Mouse (Mus musculus) midbrain, postnatal 0 days (tissue): Measurements from ENCODE around the gene E2f6. TPM values are rescaled to one million over a fixed set of nuclear protein-coding genes. Genes with fewer than 3 reads are reported as not detected.

Experiments used
- ATAC-seq: fragments of 200-750 bp; cut with Nextera tagmentation; 2 replicates; pipeline ENCODE4 v1.8.0; 2017; ENCODE audit warnings: moderate number of reproducible peaks, mild to moderate bottlenecking, moderate TSS enrichment, moderate library complexity; ENCODE audit not compliant: low FRiP score
- DNase-seq: peaks from one replicate; pipeline ENCODE4 v3.0.0-alpha.2; 2015; ENCODE audit warnings: low spot score
- H3K27ac ChIP-seq: fragments of 300-500 bp; sonication (generic); 2 replicates; pipeline ENCODE4 v1.5.1; 2014; ENCODE audit warnings: low read depth, mild to moderate bottlenecking, low read length, mixed read lengths
- H3K27me3 ChIP-seq: fragments of 300-500 bp; sonication (generic); 2 replicates; pipeline ENCODE4 v1.6.1; 2014; ENCODE audit warnings: low read length, control low read depth, mixed read lengths; ENCODE audit not compliant: insufficient read depth
- H3K36me3 ChIP-seq: fragments of 300-500 bp; sonication (generic); 2 replicates; pipeline ENCODE4 v1.6.1; 2014; ENCODE audit warnings: low read length, control low read depth, mixed read lengths; ENCODE audit not compliant: insufficient read depth
- H3K4me1 ChIP-seq: fragments of 300-500 bp; sonication (generic); 2 replicates; pipeline ENCODE4 v1.6.1; 2014; ENCODE audit warnings: mild to moderate bottlenecking, control low read depth, antibody characterized with exemption, low read length, mixed read lengths; ENCODE audit not compliant: insufficient read depth
- H3K4me2 ChIP-seq: fragments of 300-500 bp; sonication (generic); 2 replicates; pipeline ENCODE4 v1.6.1; 2014; ENCODE audit warnings: low read depth, mild to moderate bottlenecking, low read length, mixed read lengths; ENCODE audit not compliant: poor library complexity, severe bottlenecking
- H3K4me3 ChIP-seq: fragments of 300-500 bp; sonication (generic); 2 replicates; pipeline ENCODE4 v1.5.1; 2014; ENCODE audit warnings: low read depth, mild to moderate bottlenecking, low read length, moderate library complexity
- H3K9ac ChIP-seq: fragments of 300-500 bp; sonication (generic); replicated peaks from 2 replicates; pipeline ENCODE4 v1.6.1; 2014; ENCODE audit warnings: mild to moderate bottlenecking, low read length, moderate library complexity, mixed read lengths; ENCODE audit not compliant: poor library complexity, severe bottlenecking
- H3K9me3 ChIP-seq: fragments of 300-500 bp; sonication (generic); 2 replicates; pipeline ENCODE4 v1.6.1; 2016; ENCODE audit warnings: low read length, control low read depth
- CTCF ChIP-seq: IDR thresholded peaks from 2 replicates; pipeline ENCODE4 v1.5.1; 2016; ENCODE audit warnings: antibody characterized with exemption, mild to moderate bottlenecking
- WGBS: fragments of 180-500 bp; shearing (Covaris S2); extraction: QIAGEN DNeasy Blood & Tissue Kit; methylation state at CpG from one replicate; pipeline ENCODE4 v1.1.7; 2014; 5-methylcytosine and 5-hydroxymethylcytosine counted together
- polyA plus RNA-seq: library from polyadenylated mRNA; unstranded; fragments of >200 nt; fragmentation: Nextera tagmentation; extraction: Ambion mirVana; gene quantifications from 2 replicates; pipeline ENCODE4 v1.2.1, GENCODE M21; 2015
- total RNA-seq: library from RNA; depleted of rRNA; stranded (reverse); fragments of >200 nt; gene quantifications from 2 replicates; pipeline ENCODE4 v1.2.3, GENCODE M21; 2014

E2f6 gene
- total and polyA plus RNA-seq, 2 experiments from 2014 or later = 15.8 to 19.3 TPM

DNA sequence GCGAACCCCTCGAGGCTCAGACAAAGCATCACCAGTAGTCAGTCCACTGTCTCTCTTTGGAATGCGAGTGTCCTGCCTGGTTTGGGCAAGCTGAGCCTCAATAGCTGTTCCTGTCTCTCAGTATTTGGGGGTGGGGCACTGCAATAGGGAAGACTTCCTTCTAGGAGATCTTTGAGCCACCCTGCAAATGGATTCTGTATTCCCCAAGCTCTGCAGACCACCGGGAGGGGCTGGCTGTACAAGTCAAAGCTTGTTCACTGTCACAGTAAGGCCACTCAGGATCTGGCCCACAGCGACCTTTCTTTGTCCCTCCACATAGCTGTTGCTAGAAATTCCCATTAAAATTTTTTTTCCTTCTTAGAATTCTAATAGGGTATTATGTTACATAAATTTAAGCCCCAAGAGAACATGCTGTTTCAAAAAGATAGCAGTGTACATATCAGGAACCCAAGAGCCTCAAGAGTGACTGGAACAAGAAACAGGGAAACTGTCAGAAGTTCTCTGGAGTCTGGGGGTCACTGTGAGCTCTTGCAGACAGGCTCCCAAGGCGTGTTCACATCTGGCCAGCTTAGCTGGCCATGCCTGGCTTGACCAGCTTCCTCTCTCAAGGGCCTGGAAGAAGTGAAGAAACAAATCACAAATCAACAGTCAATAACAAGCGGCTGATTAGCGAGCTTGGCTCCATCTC lies 58.5 kb downstream of the E2f6 start:
- H3K9ac ChIP-seq = no peak overlapping the region
- no peaks in the 10 kb centered on the region for H3K36me3 ChIP-seq
- DNase-seq (no peak), ATAC-seq (no peak)
- WGBS = 85% methylated on average over 8 of the region's 8 CpGs
- no peak overlapping the region for H3K4me3 ChIP-seq
- no peaks in the 10 kb centered on the region for H3K9me3 ChIP-seq
- no peak overlapping the region for H3K27ac ChIP-seq
- no peak overlapping the region for H3K4me2 ChIP-seq
- H3K27me3 ChIP-seq = no peaks in the 10 kb centered on the region
- no peak for TF ChIP-seq CTCF
- H3K4me1 ChIP-seq = no peaks in the 10 kb centered on the region

DNA sequence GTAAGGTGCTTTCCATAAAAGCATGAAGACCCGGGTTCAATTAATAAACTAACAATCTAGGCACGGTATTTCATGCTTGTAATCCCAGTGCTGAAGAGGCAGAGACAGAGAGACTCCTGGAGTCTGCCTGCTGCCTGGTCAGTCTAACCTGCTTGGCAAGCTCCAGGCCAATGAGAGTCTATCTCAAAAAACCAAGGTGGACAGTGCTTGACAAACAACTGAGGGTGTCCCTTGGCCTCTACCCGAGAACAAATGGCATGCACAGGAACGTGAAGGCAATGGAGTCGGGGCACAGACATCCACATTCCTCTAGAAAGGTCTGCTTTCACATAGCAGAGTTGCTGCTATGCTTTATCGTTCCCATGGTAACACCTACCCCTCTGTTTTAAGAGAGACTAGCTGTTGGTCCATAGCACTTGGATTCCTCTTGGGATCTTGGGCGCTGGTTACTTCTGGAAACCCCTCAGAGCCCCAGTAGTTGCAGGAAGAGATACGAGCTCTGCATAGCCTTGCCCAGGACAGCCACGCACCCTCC lies 59.2 kb downstream of the E2f6 start:
- H3K9ac ChIP-seq = no peak overlapping the region
- DNase-seq = peak; percentile 13
- no peak overlapping the region for H3K4me3 ChIP-seq
- TF ChIP-seq CTCF = no peak
- no peaks in the 10 kb centered on the region for H3K4me1 ChIP-seq
- no peaks in the 10 kb centered on the region for H3K27me3 ChIP-seq
- ATAC-seq = no peak
- peak overlapping the region; percentile 27; the same call in 1 of the 2 replicates for H3K27ac ChIP-seq
- no peaks in the 10 kb centered on the region for H3K9me3 ChIP-seq
- no peak overlapping the region for H3K4me2 ChIP-seq
- H3K36me3 ChIP-seq = no peaks in the 10 kb centered on the region
- WGBS = 51% methylated on average over 9 of the region's 9 CpGs

DNA sequence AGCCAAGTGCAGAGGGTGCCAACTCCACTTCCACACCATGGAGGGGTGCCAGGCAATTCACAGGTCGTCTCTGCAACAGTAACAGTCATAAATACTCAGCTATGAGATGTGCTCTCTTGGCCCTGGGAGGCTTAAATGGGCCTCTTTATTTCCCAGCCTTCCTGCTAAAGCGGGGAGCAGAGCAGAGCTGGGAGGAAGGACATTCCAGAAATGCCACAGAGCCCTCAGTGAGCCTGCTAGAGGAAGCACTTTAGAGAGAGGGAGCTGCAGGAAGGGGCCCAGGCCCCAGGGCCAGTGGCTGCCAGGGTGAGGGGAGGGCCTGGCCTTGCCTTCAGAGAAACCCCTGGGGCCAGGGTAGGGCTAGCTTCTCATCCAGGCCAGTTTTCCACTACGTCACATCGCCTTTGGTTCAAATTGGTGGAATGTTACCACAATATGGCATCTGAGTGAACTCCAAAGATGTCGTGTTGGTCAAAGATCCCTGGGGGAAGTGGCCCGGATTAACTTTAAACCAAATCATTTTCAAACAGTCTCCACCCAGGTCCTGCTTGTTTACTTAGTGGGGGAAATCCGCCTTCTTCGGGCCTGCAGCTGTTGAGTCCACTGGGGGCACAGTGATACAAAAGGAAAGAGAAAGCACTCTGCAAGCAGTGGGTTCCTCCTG lies 59.8 kb downstream of the E2f6 start:
- no peak overlapping the region for H3K4me3 ChIP-seq
- H3K4me1 ChIP-seq = no peaks in the 10 kb centered on the region
- 48% methylated on average over 8 of the region's 8 CpGs for WGBS
- no peaks in the 10 kb centered on the region for H3K27me3 ChIP-seq
- H3K27ac ChIP-seq = peak overlapping the region; percentile 27; the same call in 1 of the 2 replicates
- DNase-seq = no peak
- H3K36me3 ChIP-seq = no peaks in the 10 kb centered on the region
- no peak overlapping the region for H3K9ac ChIP-seq
- TF ChIP-seq CTCF = no peak
- ATAC-seq = no peak
- no peak overlapping the region for H3K4me2 ChIP-seq
- H3K9me3 ChIP-seq = no peaks in the 10 kb centered on the region

DNA sequence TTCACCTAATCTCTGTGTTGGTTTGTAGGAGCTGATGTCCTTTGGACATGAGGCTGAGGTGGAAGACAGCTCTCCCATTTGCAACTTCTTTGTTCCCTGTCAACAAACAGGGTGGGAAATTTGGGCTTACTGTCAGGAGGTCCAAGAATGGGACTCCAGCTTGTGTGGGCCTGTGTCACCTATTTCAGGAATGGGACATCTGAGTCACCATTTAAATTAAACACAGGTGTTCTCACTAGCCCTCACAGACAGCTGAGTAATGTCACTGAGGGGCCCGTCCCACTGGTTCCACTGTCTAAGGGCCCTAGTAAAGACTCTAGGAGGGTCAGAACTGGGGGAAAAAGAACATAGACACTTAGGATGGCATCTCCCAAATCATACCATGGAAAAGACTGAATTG lies 61.2 kb downstream of the E2f6 start:
- DNase-seq (no peak), ATAC-seq (no peak)
- no peaks in the 10 kb centered on the region for H3K9me3 ChIP-seq
- no peak overlapping the region for H3K4me3 ChIP-seq
- no peak overlapping the region for H3K27ac ChIP-seq
- 96% methylated on average over 1 of the region's 1 CpGs for WGBS
- no peak for TF ChIP-seq CTCF
- H3K4me1 ChIP-seq = no peaks in the 10 kb centered on the region
- no peaks in the 10 kb centered on the region for H3K27me3 ChIP-seq
- H3K36me3 ChIP-seq = no peaks in the 10 kb centered on the region
- no peak overlapping the region for H3K9ac ChIP-seq
- no peak overlapping the region for H3K4me2 ChIP-seq

DNA sequence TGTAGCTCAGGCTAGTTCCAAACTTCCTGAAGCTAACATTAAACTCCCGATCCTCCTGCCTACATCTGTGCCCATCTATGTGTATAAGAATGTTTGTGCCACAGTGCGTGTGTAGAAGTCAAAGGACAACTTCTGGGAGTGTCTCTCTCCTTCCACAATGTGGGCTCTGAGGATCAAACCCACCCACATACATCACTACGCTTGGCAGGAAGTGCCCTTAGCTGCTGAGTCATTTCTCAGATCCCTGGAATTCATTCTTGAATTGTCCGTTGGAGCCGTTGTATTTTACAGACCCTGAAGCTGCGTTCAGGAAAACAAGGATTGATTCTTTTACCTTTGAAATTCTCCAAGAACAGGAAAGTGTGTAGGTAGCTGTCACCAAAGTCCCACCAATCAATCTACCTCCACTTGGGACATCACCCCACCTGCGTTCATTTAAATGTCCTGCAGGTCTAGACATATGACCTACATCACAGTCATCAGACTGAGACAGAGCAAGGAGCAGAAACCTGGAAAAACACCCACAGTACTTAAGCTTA lies 62.2 kb downstream of the E2f6 start:
- no peak overlapping the region for H3K27ac ChIP-seq
- 88% methylated on average over 7 of the region's 7 CpGs for WGBS
- ATAC-seq (no peak), DNase-seq (no peak)
- no peak for TF ChIP-seq CTCF
- H3K36me3 ChIP-seq = no peaks in the 10 kb centered on the region
- H3K27me3 ChIP-seq = no peaks in the 10 kb centered on the region
- H3K4me3 ChIP-seq = no peak overlapping the region
- no peak overlapping the region for H3K9ac ChIP-seq
- no peaks in the 10 kb centered on the region for H3K4me1 ChIP-seq
- H3K4me2 ChIP-seq = no peak overlapping the region
- no peaks in the 10 kb centered on the region for H3K9me3 ChIP-seq

DNA sequence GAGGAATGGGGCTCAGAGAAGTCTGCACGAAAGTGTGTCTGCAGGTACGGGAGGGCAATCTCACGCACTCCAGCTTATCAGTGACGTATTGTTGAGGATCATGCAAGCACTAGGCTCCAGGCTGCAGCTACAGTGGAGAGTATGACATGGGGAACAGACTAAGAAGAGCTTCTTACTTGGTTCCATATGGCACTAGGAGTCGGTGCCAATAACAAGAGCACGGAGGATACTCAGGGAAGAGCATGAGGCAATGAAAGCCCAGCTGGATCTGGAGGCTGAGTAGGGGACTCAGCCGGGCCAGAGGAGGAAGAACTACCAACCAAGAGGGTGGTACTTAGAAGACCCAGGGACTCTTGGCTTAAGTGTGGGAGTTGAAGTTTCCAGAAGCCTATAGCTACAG lies 62.8 kb downstream of the E2f6 start:
- no peak overlapping the region for H3K27ac ChIP-seq
- DNase-seq (no peak), ATAC-seq (no peak)
- no peaks in the 10 kb centered on the region for H3K27me3 ChIP-seq
- no peaks in the 10 kb centered on the region for H3K9me3 ChIP-seq
- no peak overlapping the region for H3K9ac ChIP-seq
- WGBS = 87% methylated on average over 7 of the region's 7 CpGs
- no peaks in the 10 kb centered on the region for H3K36me3 ChIP-seq
- no peak overlapping the region for H3K4me3 ChIP-seq
- no peak for TF ChIP-seq CTCF
- no peak overlapping the region for H3K4me2 ChIP-seq
- H3K4me1 ChIP-seq = no peaks in the 10 kb centered on the region
